Mouse (Mus musculus) ZHBTc4 (cell line): ENCODE data around the gene Olfr1477.
"Not testable (repeated sequence)": the region's sequence is repeated elsewhere in the genome, so short reads cannot be mapped to it uniquely, and the experiment has no call there.

Experiments
- DNase-seq: peaks from one replicate; pipeline ENCODE4 v3.0.0-alpha.2; 2011; ENCODE audit warnings: low read depth, low spot score

The Olfr1477 gene

DNA sequence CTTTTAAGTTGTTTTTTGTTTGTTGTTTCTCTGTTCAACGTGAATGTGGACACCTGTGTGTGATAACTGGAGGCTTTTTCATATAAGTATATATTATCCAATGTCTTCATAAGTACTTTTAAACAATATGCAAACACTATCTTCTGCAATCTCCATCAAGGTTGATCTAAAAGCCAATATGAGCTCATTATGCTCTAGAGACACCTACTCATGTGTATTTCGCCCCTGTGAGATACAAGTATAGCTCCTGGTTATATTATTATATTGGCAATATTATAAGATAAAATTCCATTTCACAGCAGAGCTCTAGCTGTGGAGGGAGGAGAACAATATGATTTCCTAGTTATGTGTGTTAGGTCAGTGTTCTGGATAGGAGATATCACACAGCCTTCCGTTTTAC is at the start of gene Olfr1477:
Gene Olfr1477 (plus strand): TSS at position 301 of the 400 bp plus-strand sequence.
- no peak for DNase-seq

DNA sequence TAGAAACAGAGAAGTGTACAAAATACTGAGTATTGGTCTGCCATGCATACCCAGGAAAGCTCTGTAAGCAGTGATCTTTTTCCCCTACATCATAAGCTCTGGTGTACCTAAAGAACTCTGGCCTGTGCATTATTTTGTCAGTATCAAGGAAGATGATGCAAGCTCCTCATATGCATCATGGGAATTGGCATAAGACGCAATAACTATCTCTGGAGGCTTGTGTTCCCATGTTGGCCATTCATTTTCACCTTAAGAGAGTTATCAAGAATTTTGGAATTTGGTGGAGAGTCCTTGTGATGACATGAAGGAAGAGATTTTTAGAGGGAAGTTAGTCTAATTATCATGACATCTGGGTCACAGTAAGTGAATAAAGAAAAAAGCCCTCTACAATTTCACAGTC is 44.4 kb upstream of the Olfr1477 start, which contains the start of gene Olfr1472:
Gene Olfr1472 (minus strand): TSS at position 101 of the 400 bp plus-strand sequence.
- no peak for DNase-seq

DNA sequence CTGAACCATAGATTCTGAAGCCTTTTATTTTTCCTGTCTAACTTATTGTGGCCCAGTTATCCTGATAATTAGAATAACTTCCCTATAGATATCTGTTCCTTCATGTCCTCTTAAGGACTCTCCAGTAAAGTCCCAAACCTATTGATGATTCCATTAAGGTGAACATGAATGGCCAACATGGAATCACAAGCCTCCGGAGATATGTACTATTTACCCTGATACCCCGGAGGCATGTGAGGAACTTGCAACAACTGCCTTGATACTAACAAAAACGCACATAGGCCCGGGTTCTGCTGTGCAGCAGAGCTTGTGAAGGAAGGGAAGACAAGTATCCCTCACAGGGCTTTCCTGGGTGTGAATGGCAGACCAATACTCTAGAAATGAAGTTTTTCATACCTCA is 31.1 kb upstream of the Olfr1477 start, which contains the start of gene Olfr1474:
Gene Olfr1474 (plus strand): TSS at position 301 of the 400 bp plus-strand sequence.
- not testable (repeated sequence) for DNase-seq

DNA sequence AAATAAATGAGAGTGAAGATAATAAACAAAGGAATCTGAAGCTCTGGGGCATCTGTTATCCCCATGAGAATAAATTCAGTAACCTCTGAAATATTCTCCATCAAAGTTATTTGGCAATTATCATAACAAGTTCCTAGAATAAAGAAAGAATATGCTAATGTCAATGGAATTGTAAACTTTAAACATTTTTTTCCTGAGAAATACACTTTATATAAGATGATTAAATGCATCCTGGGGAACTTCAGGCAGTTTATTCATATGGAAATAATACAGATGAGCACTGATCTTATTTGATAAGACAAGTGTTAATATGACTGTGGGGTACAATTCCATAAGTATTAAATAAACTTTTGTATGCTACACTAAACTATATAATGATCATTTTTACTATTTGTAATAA is 20.2 kb upstream of the Olfr1477 start, which contains the start of gene Olfr1475:
Gene Olfr1475 (minus strand): TSS at position 101 of the 400 bp plus-strand sequence.
- no peak for DNase-seq

DNA sequence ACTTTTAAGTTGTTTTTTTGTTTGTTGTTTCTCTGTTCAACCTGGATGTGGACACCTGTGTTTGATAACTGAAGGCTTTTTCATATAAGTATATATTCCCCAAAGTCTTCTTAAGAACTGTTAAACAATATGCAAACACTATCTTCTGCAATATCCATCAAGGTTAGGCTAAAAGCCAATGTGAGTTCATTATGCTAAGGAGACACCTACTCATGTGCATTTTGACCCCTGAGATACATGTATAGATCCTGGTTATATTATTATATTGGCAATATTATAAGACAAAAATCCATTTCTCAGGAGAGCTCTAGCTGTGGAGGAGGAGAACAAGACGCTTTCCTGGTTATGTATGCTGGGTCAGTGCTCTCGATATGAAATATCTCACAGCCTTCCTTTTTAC is 27.3 kb downstream of the Olfr1477 start, which contains the start of gene Olfr1480:
Gene Olfr1480 (plus strand): TSS at position 301 of the 400 bp plus-strand sequence.
- DNase-seq: no peak
